Mouse (Mus musculus): Measurements from ENCODE around the gene Rrp1b. TPM values are rescaled to one million over a fixed set of nuclear protein-coding genes. Genes with fewer than 3 reads are reported as not detected.

The Rrp1b gene
- total and polyA plus RNA-seq, 3 experiments: 78.6 to 84.1 TPM; not detected in 1

DNA sequence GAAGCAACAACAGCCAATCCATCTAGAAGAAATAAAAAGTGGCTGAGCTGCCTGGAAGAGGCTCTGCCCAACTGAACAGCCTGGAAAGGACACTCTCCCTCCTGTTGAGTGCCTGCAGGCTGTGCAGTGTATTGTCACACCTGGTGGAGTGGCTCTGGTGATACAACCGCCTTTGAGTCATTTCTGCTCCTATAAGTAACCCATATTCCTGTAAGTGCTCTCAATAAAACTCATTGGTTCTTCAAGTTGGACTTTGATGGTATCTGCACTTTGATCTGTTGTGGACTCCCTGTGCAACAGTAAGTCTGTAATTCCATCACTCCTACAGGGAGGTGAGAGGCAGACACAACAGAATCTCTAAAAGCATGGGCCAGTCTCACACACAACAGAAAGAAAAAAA, 42.5 kb upstream of the Rrp1b start:
- TF ChIP-seq EP300 (IDR thresholded peaks at IDR 0.05; ENCODE audit: low read depth in 1 of 2, low read length in 2 of 2) (no peak), MEF2A (IDR thresholded peaks at IDR 0.05; ENCODE audit: extremely low read depth, insufficient replicate concordance, low read depth, low read length, poor library complexity, severe bottlenecking) (no peak), ZC3H11A (IDR thresholded peaks at IDR 0.05; ENCODE audit: low read depth, low read length) (no peak), MAFK (IDR thresholded peaks at IDR 0.05; ENCODE audit: borderline replicate concordance, low read depth, low read length) (no peak), USF1 (IDR thresholded peaks at IDR 0.05; ENCODE audit: low read depth, low read length) (no peak), GABPA (IDR thresholded peaks at IDR 0.05; ENCODE audit: low read depth, low read length) (no peak), ZKSCAN1 (IDR thresholded peaks at IDR 0.05; ENCODE audit: low read depth, low read length) (no peak), ETS1 (IDR thresholded peaks at IDR 0.05; ENCODE audit: low read depth, low read length) (no peak), CHD2 (IDR thresholded peaks at IDR 0.05; ENCODE audit: low read length) (no peak), CTCF (IDR thresholded peaks at IDR 0.05 in 2 of 3, conservative IDR thresholded peaks at IDR 0.05 in 1 of 3; ENCODE audit: control insufficient read depth in 1 of 3, insufficient read depth in 1 of 3, low read depth in 2 of 3, low read length in 3 of 3, poor library complexity in 1 of 3, severe bottlenecking in 1 of 3) (no peak), MYB (IDR thresholded peaks at IDR 0.05; ENCODE audit: low read depth, low read length) (no peak), ZNF384 (IDR thresholded peaks at IDR 0.05; ENCODE audit: low read depth, low read length) (no peak), BHLHE40 (IDR thresholded peaks at IDR 0.05; ENCODE audit: borderline replicate concordance, low read depth, low read length) (no peak), TBP (IDR thresholded peaks at IDR 0.05; ENCODE audit: low read depth, low read length) (no peak), MXI1 (IDR thresholded peaks at IDR 0.05; ENCODE audit: low read depth, low read length) (no peak)
- H3K9me3 ChIP-seq (replicated peaks; ENCODE audit: insufficient read depth, low read length): no peaks in the 10 kb centered on the region

DNA sequence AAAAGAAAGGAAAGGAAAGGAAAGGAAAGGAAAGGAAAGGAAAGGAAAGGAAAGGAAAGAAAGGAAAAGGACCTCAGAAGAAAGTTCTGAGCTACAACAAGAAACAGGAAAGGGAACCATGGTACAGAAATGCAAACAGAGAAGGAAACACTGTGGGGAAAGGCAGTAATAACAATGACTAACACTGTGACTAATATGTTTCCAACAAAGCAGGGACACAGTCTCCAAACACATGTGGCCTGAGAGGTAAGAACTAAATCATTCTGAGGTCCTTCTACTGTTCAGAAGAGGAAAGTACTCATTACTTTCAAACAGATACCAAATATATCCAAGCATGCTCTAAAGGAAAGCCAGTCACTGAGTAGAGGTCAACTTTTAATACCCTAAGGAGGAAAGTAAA, 41.8 kb upstream of the Rrp1b start:
- no peak overlapping the region for H3K9ac ChIP-seq (ENCODE audit: control insufficient read depth, low read depth, low read length, poor library complexity, severe bottlenecking)
- H3K27ac ChIP-seq (ENCODE audit: control insufficient read depth, low read depth, low read length): no peak overlapping the region
- no peaks in the 10 kb centered on the region for H3K79me2 ChIP-seq (ENCODE audit: control insufficient read depth, insufficient read depth, low read length, poor library complexity)
- no peak for TF ChIP-seq JUND (IDR thresholded peaks at IDR 0.05; ENCODE audit: low read depth, low read length)
- no peak for TF ChIP-seq NELFE (IDR thresholded peaks at IDR 0.05; ENCODE audit: low read depth, low read length)
- TF ChIP-seq ELF1 (IDR thresholded peaks at IDR 0.05; ENCODE audit: low read depth, low read length): no peak
- TF ChIP-seq MYC (IDR thresholded peaks at IDR 0.05; ENCODE audit: low read depth, low read length): no peak
- no peak for TF ChIP-seq GATA1 (IDR thresholded peaks at IDR 0.05; ENCODE audit: low read depth, low read length)
- no peak for TF ChIP-seq CHD2 (IDR thresholded peaks at IDR 0.05; ENCODE audit: low read length)
- no peak for TF ChIP-seq ETS1 (IDR thresholded peaks at IDR 0.05; ENCODE audit: low read depth, low read length)
- TF ChIP-seq ZKSCAN1 (IDR thresholded peaks at IDR 0.05; ENCODE audit: low read depth, low read length): no peak
- TF ChIP-seq BHLHE40 (IDR thresholded peaks at IDR 0.05; ENCODE audit: borderline replicate concordance, low read depth, low read length): no peak
- no peak for TF ChIP-seq MYB (IDR thresholded peaks at IDR 0.05; ENCODE audit: low read depth, low read length)
- DNase-seq (ENCODE audit: low read depth, low spot score): no peak
- no peaks in the 10 kb centered on the region for H3K36me3 ChIP-seq (ENCODE audit: control insufficient read depth in 1 of 2, insufficient read depth in 2 of 2, low read length in 2 of 2)
- no peaks in the 10 kb centered on the region for H3K9me3 ChIP-seq (replicated peaks; ENCODE audit: insufficient read depth, low read length)
- peaks cover 21 to 23% of the 10 kb centered on the region in 2 experiments for H3K27me3 ChIP-seq (ENCODE audit: control insufficient read depth in 1 of 2, insufficient read depth in 2 of 2, low read length in 2 of 2)
- H3K4me1 ChIP-seq (ENCODE audit: control insufficient read depth in 1 of 2, insufficient read depth in 2 of 2, low read length in 2 of 2): no peaks in the 10 kb centered on the region; a peak in 1 of 4 replicates
- no peak overlapping the region for H3K4me3 ChIP-seq (ENCODE audit: control insufficient read depth in 1 of 2, insufficient read depth in 1 of 2, low read depth in 2 of 2, low read length in 2 of 2)

More for the DNA sequence above, 42.5 kb upstream of the Rrp1b start:
- no peak overlapping the region for H3K27ac ChIP-seq (ENCODE audit: control insufficient read depth, low read depth, low read length)
- H3K4me1 ChIP-seq (ENCODE audit: control insufficient read depth in 1 of 2, insufficient read depth in 2 of 2, low read length in 2 of 2): no peaks in the 10 kb centered on the region; a peak in 1 of 4 replicates
- DNase-seq (ENCODE audit: low read depth, low spot score): no peak
- peaks cover 22 to 24% of the 10 kb centered on the region in 2 experiments for H3K27me3 ChIP-seq (ENCODE audit: control insufficient read depth in 1 of 2, insufficient read depth in 2 of 2, low read length in 2 of 2)
- H3K79me2 ChIP-seq (ENCODE audit: control insufficient read depth, insufficient read depth, low read length, poor library complexity): no peaks in the 10 kb centered on the region
- no peak overlapping the region for H3K9ac ChIP-seq (ENCODE audit: control insufficient read depth, low read depth, low read length, poor library complexity, severe bottlenecking)
- no peak overlapping the region for H3K4me3 ChIP-seq (ENCODE audit: control insufficient read depth in 1 of 2, insufficient read depth in 1 of 2, low read depth in 2 of 2, low read length in 2 of 2)
- H3K36me3 ChIP-seq (ENCODE audit: control insufficient read depth in 1 of 2, insufficient read depth in 2 of 2, low read length in 2 of 2): no peaks in the 10 kb centered on the region
